Mouse (Mus musculus): ENCODE results near the gene Klhl2. TPM values are rescaled to one million over a fixed set of nuclear protein-coding genes. Genes with fewer than 3 reads are reported as not detected.

Gene Klhl2
- total and polyA plus RNA-seq, 3 experiments = 11.5 to 12.1 TPM; not detected in 1

DNA sequence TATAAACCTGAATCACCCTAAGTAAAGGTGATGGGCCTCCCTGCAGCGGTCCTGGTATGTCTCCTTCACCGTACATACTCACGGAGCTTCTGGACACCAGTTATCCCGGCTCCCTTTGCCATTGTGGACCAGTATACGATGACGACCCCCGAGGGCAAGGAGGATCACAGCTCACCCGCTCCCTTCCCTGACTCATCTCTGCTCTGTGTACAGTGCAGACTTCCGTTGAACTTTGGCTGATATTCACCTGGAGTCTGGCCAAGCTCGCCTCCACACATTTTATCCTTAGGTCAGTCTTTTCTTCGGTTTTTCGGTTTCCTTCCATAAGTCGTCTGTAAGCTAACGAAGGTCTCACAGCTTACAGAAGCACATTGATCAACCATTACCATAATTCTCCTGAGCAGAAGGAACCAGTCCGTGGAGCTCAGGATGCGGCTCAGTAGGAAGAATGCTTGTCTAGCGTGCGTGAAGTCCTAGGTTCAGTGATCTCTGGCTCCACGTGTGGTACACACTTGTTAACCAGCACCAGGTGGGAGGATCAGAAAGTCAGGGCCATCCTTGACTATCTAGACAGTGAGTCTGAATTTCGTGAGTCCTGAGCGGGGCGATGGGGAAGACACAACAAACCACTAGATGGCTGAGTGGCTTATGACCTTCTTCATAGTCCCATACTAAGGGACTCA lies 28.0 kb upstream of the Klhl2 start:
- H3K9me3 ChIP-seq (replicated peaks; ENCODE audit: insufficient read depth, low read length) = no peaks in the 10 kb centered on the region
- no peaks in the 10 kb centered on the region for H3K4me1 ChIP-seq (ENCODE audit: control insufficient read depth in 1 of 2, insufficient read depth in 2 of 2, low read length in 2 of 2)
- H3K27me3 ChIP-seq (ENCODE audit: control insufficient read depth in 1 of 2, insufficient read depth in 2 of 2, low read length in 2 of 2) = no peaks in the 10 kb centered on the region
- no peak for DNase-seq (ENCODE audit: low read depth, low spot score)
- no peak overlapping the region for H3K27ac ChIP-seq (ENCODE audit: control insufficient read depth, low read depth, low read length)
- no peak overlapping the region for H3K4me3 ChIP-seq (ENCODE audit: control insufficient read depth in 1 of 2, insufficient read depth in 1 of 2, low read depth in 2 of 2, low read length in 2 of 2)
- TF ChIP-seq ELF1 (IDR thresholded peaks at IDR 0.05; ENCODE audit: low read depth, low read length) = no peak
- no peak for TF ChIP-seq GATA1 (IDR thresholded peaks at IDR 0.05; ENCODE audit: low read depth, low read length)
- TF ChIP-seq USF2 (IDR thresholded peaks at IDR 0.05; ENCODE audit: borderline replicate concordance in 1 of 2, insufficient read depth in 1 of 2, low read depth in 1 of 2, low read length in 2 of 2) = no peak
- H3K79me2 ChIP-seq (ENCODE audit: control insufficient read depth, insufficient read depth, low read length, poor library complexity) = no peaks in the 10 kb centered on the region
- no peak overlapping the region for H3K9ac ChIP-seq (ENCODE audit: control insufficient read depth, low read depth, low read length, poor library complexity, severe bottlenecking)
- no peaks in the 10 kb centered on the region for H3K36me3 ChIP-seq (ENCODE audit: control insufficient read depth in 1 of 2, insufficient read depth in 2 of 2, low read length in 2 of 2)

DNA sequence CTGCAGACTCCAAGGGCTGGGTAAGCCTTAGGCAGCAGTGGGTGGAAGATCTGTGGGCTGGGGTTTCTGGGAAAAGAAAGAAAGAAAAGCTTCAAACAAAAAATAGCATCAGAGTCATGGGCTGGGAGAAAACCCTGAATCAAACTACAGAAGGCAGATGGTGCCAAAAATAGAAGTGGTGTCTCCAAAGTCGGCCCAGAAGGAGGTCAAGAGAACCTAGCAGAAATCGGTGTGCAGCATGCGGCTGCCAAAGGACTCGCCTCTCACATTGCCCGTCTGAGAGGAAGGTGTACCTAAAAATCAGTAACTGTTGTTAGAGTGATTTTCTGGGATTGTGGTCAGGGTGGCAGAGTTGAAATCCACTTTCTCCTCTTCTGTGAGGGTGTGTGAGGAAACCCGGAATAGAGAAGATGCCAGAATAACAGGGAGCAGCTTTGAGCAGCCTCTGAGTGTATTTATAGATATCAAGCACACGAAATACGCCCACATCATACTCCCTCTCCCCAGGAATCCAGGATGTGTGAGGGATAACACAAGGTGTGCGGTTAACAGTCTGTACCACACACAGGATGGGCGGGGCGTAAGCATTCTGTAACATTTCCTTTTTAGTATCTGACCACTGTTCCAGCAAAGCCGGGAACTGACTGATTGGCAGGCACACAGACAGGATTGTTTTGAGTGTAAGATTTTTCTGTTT lies 21.8 kb upstream of the Klhl2 start:
- no peak for DNase-seq (ENCODE audit: low read depth, low spot score)
- Histone ChIP-seq H3K9ac (ENCODE audit: control insufficient read depth, low read depth, low read length, poor library complexity, severe bottlenecking) (no peak overlapping the region), H3K4me3 (ENCODE audit: control insufficient read depth in 1 of 2, insufficient read depth in 1 of 2, low read depth in 2 of 2, low read length in 2 of 2) (no peak overlapping the region), H3K4me1 (ENCODE audit: control insufficient read depth in 1 of 2, insufficient read depth in 2 of 2, low read length in 2 of 2) (no peaks in the 10 kb centered on the region), H3K9me3 (replicated peaks; ENCODE audit: insufficient read depth, low read length) (no peaks in the 10 kb centered on the region), H3K27me3 (ENCODE audit: control insufficient read depth in 1 of 2, insufficient read depth in 2 of 2, low read length in 2 of 2) (no peaks in the 10 kb centered on the region; a peak in 1 of 4 replicates), H3K27ac (ENCODE audit: control insufficient read depth, low read depth, low read length) (no peak overlapping the region), H3K36me3 (ENCODE audit: control insufficient read depth in 1 of 2, insufficient read depth in 2 of 2, low read length in 2 of 2) (no peaks in the 10 kb centered on the region), H3K79me2 (ENCODE audit: control insufficient read depth, insufficient read depth, low read length, poor library complexity) (no peaks in the 10 kb centered on the region)
- no peak for TF ChIP-seq POLR2AphosphoS5 (IDR thresholded peaks at IDR 0.05; ENCODE audit: borderline replicate concordance, low read depth, low read length)
- TF ChIP-seq RCOR1 (IDR thresholded peaks at IDR 0.05; ENCODE audit: low read depth, low read length) = no peak
- no peak for TF ChIP-seq TBP (IDR thresholded peaks at IDR 0.05; ENCODE audit: low read depth, low read length)
- TF ChIP-seq MAFK (IDR thresholded peaks at IDR 0.05; ENCODE audit: borderline replicate concordance, low read depth, low read length) = no peak
- TF ChIP-seq EP300 (IDR thresholded peaks at IDR 0.05; ENCODE audit: low read depth in 1 of 2, low read length in 2 of 2) = no peak
- TF ChIP-seq TCF12 (IDR thresholded peaks at IDR 0.05; ENCODE audit: low read depth, low read length) = no peak
- no peak for TF ChIP-seq GABPA (IDR thresholded peaks at IDR 0.05; ENCODE audit: low read depth, low read length)
- TF ChIP-seq ZC3H11A (IDR thresholded peaks at IDR 0.05; ENCODE audit: low read depth, low read length) = no peak

DNA sequence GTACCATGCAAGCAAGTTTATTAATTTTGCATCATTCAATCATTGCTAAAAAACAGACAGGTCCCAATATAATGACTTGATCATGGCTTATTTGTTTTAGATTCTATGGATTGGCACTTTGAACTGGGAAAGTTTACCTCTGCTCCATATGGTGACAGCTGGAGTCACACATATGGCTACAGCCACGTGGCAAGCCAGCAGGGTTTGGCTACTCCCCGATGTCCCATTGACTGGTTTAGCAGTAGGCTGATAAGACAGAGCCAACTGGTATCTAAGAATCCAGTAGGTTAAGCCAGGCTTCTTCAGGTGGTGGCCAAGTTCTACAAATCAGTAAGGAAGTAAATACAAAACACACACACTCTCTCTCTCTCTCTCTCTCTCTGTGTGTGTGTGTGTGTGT lies 20.4 kb upstream of the Klhl2 start:
- H3K27me3 ChIP-seq (ENCODE audit: control insufficient read depth in 1 of 2, insufficient read depth in 2 of 2, low read length in 2 of 2) = no peaks in the 10 kb centered on the region; a peak in 1 of 4 replicates
- no peaks in the 10 kb centered on the region for H3K79me2 ChIP-seq (ENCODE audit: control insufficient read depth, insufficient read depth, low read length, poor library complexity)
- H3K4me1 ChIP-seq (ENCODE audit: control insufficient read depth in 1 of 2, insufficient read depth in 2 of 2, low read length in 2 of 2) = no peaks in the 10 kb centered on the region
- no peaks in the 10 kb centered on the region for H3K9me3 ChIP-seq (replicated peaks; ENCODE audit: insufficient read depth, low read length)
- no peak for DNase-seq (ENCODE audit: low read depth, low spot score)
- H3K27ac ChIP-seq (ENCODE audit: control insufficient read depth, low read depth, low read length) = no peak overlapping the region
- H3K9ac ChIP-seq (ENCODE audit: control insufficient read depth, low read depth, low read length, poor library complexity, severe bottlenecking) = no peak overlapping the region
- H3K36me3 ChIP-seq (ENCODE audit: control insufficient read depth in 1 of 2, insufficient read depth in 2 of 2, low read length in 2 of 2) = no peaks in the 10 kb centered on the region
- H3K4me3 ChIP-seq (ENCODE audit: control insufficient read depth in 1 of 2, insufficient read depth in 1 of 2, low read depth in 2 of 2, low read length in 2 of 2) = no peak overlapping the region
- no peak for TF ChIP-seq POLR2AphosphoS2 (IDR thresholded peaks at IDR 0.05; ENCODE audit: low read length)
- no peak for TF ChIP-seq USF2 (IDR thresholded peaks at IDR 0.05; ENCODE audit: borderline replicate concordance in 1 of 2, insufficient read depth in 1 of 2, low read depth in 1 of 2, low read length in 2 of 2)
- no peak for TF ChIP-seq NRF1 (IDR thresholded peaks at IDR 0.05; ENCODE audit: insufficient read depth, low read depth, low read length, poor library complexity, severe bottlenecking)
- no peak for TF ChIP-seq RCOR1 (IDR thresholded peaks at IDR 0.05; ENCODE audit: low read depth, low read length)
- no peak for TF ChIP-seq RAD21 (IDR thresholded peaks at IDR 0.05; ENCODE audit: low read depth, low read length)
- TF ChIP-seq JUND (IDR thresholded peaks at IDR 0.05; ENCODE audit: low read depth, low read length) = no peak
- no peak for TF ChIP-seq ETS1 (IDR thresholded peaks at IDR 0.05; ENCODE audit: low read depth, low read length)
- no peak for TF ChIP-seq MYC (IDR thresholded peaks at IDR 0.05; ENCODE audit: low read depth, low read length)
- TF ChIP-seq MAZ (IDR thresholded peaks at IDR 0.05; ENCODE audit: low read depth, low read length) = no peak
- TF ChIP-seq BHLHE40 (IDR thresholded peaks at IDR 0.05; ENCODE audit: borderline replicate concordance, low read depth, low read length) = no peak
- TF ChIP-seq MAFK (IDR thresholded peaks at IDR 0.05; ENCODE audit: borderline replicate concordance, low read depth, low read length) = no peak
- no peak for TF ChIP-seq NELFE (IDR thresholded peaks at IDR 0.05; ENCODE audit: low read depth, low read length)
- no peak for TF ChIP-seq ZNF384 (IDR thresholded peaks at IDR 0.05; ENCODE audit: low read depth, low read length)
- no peak for TF ChIP-seq HCFC1 (IDR thresholded peaks at IDR 0.05; ENCODE audit: low read depth, low read length)
- TF ChIP-seq UBTF (IDR thresholded peaks at IDR 0.05; ENCODE audit: borderline replicate concordance, insufficient read depth, low read depth, low read length) = no peak
- no peak for TF ChIP-seq GATA1 (IDR thresholded peaks at IDR 0.05; ENCODE audit: low read depth, low read length)
